Mouse (Mus musculus) myocyte (in vitro differentiated cells): Measurements from ENCODE around the gene Spc24. TPM values are rescaled to one million over a fixed set of nuclear protein-coding genes. Genes with fewer than 3 reads are reported as not detected.

Source experiments
- H3K27me3 ChIP-seq: one replicate; pipeline ENCODE4 v1.6.1; 2011; ENCODE audit not compliant: control insufficient read depth, insufficient read depth, insufficient read length
- H3K36me3 ChIP-seq: one replicate; pipeline ENCODE4 v1.6.1; 2011; ENCODE audit not compliant: control insufficient read depth, insufficient read depth
- H3K4me2 ChIP-seq: one replicate; pipeline ENCODE4 v1.6.1; 2011; ENCODE audit warnings: low read depth, control low read depth
- H3K4me3 ChIP-seq: one replicate; pipeline ENCODE4 v1.5.1; 2011; ENCODE audit warnings: mild to moderate bottlenecking, control low read depth, moderate library complexity
- H3K79me2 ChIP-seq: one replicate; pipeline ENCODE4 v1.6.1; 2011; ENCODE audit not compliant: control insufficient read depth, insufficient read depth
- H3ac ChIP-seq: one replicate; pipeline ENCODE4 v1.6.1; 2011; ENCODE audit not compliant: control insufficient read depth, insufficient read length
- CEBPB ChIP-seq: IDR thresholded peaks from 2 replicates; pipeline ENCODE4 v1.6.1; 2011; ENCODE audit warnings: mild to moderate bottlenecking, moderate library complexity; ENCODE audit not compliant: poor library complexity, insufficient read depth, severe bottlenecking
- E2F4 ChIP-seq: IDR thresholded peaks from one replicate; pipeline ENCODE4 v1.6.1; 2011; ENCODE audit warnings: mild to moderate bottlenecking, control low read depth, moderate library complexity; ENCODE audit not compliant: insufficient read depth
- MAX ChIP-seq: IDR thresholded peaks from one replicate; pipeline ENCODE4 v1.6.1; 2011; ENCODE audit warnings: low read depth, mild to moderate bottlenecking, control low read depth
- MYOD1 ChIP-seq, 3 experiments: IDR thresholded peaks; one replicate each; pipeline ENCODE4 v1.6.1; 2011; ENCODE audit warnings: control low read depth in 2 of 3, low read depth in 2 of 3, mild to moderate bottlenecking in 2 of 3, moderate library complexity in 1 of 3; ENCODE audit not compliant: insufficient read length in 2 of 3, control insufficient read depth in 1 of 3
- MYOG ChIP-seq, 3 experiments: IDR thresholded peaks; one replicate each; pipeline ENCODE4 v1.6.1; 2011; ENCODE audit warnings: control low read depth in 2 of 3, low read depth in 2 of 3, mild to moderate bottlenecking in 2 of 3; ENCODE audit not compliant: insufficient read length in 2 of 3, control insufficient read depth in 1 of 3, insufficient read depth in 1 of 3
- POLR2A ChIP-seq: IDR thresholded peaks from one replicate; pipeline ENCODE4 v1.6.1; 2011; ENCODE audit warnings: low read depth, mild to moderate bottlenecking, control low read depth, moderate library complexity; ENCODE audit not compliant: insufficient read length
- POLR2AphosphoS2 ChIP-seq: IDR thresholded peaks from one replicate; pipeline ENCODE4 v1.6.1; 2011; ENCODE audit warnings: low read depth, control low read depth; ENCODE audit not compliant: insufficient read length
- REST ChIP-seq: IDR thresholded peaks from one replicate; pipeline ENCODE4 v1.6.1; 2011; ENCODE audit warnings: mild to moderate bottlenecking, control low read depth, moderate library complexity; ENCODE audit not compliant: insufficient read depth, insufficient read length
- SRF ChIP-seq: IDR thresholded peaks from one replicate; pipeline ENCODE4 v1.6.1; 2011; ENCODE audit warnings: low read depth; ENCODE audit not compliant: control insufficient read depth, insufficient read length
- TCF12 ChIP-seq: IDR thresholded peaks from one replicate; pipeline ENCODE4 v1.6.1; 2011; ENCODE audit warnings: mild to moderate bottlenecking, control low read depth; ENCODE audit not compliant: poor library complexity, insufficient read depth, severe bottlenecking
- TCF3 ChIP-seq: IDR thresholded peaks from one replicate; pipeline ENCODE4 v1.6.1; 2011; ENCODE audit warnings: low read depth, control low read depth; ENCODE audit not compliant: insufficient read length
- USF1 ChIP-seq: IDR thresholded peaks from one replicate; pipeline ENCODE4 v1.6.1; 2011; ENCODE audit warnings: low read depth, mild to moderate bottlenecking, control low read depth, moderate library complexity
- polyA plus RNA-seq: library from polyadenylated mRNA; unstranded; fragments of >200 nt; fragmentation: generic; extraction: Trizol; gene quantifications from one replicate; pipeline ENCODE4 v1.2.1, GENCODE M21; 2012; ENCODE audit warnings: missing spikeins

Spc24 gene
- polyA plus RNA-seq, 1 experiment, result 31.0 TPM

- no peak overlapping the region for H3ac ChIP-seq
- no peak overlapping the region for H3K4me3 ChIP-seq
- TF ChIP-seq MYOD1 (IDR thresholded peaks at IDR 0.05; ENCODE audit: control insufficient read depth in 1 of 3, insufficient read length in 2 of 3, low read depth in 2 of 3), result peak in 2 of 3 experiments; percentile 32 to 37
- TF ChIP-seq TCF3, result no peak
- no peak for TF ChIP-seq E2F4
- no peak for TF ChIP-seq TCF12
- peak; percentile 39 for TF ChIP-seq POLR2AphosphoS2
- TF ChIP-seq MYOG (IDR thresholded peaks at IDR 0.05; ENCODE audit: control insufficient read depth in 1 of 3, insufficient read depth in 1 of 3, insufficient read length in 2 of 3, low read depth in 2 of 3), result no peak
- TF ChIP-seq MAX, result no peak
- peaks cover 4% of the 10 kb centered on the region for H3K79me2 ChIP-seq
- peaks cover 36% of the 10 kb centered on the region for H3K36me3 ChIP-seq
- H3K27me3 ChIP-seq, result no peaks in the 10 kb centered on the region
- H3K4me2 ChIP-seq, result no peak overlapping the region
Observed at GRCm38 (mm10) chr9:21748033-21748432, 12.1 kb downstream of the Spc24 start.

- H3K27me3 ChIP-seq, result no peaks in the 10 kb centered on the region
- H3K36me3 ChIP-seq, result peaks cover 42% of the 10 kb centered on the region
- no peak overlapping the region for H3ac ChIP-seq
- H3K4me2 ChIP-seq, result no peak overlapping the region
- TF ChIP-seq SRF, result no peak
- TF ChIP-seq TCF3, result no peak
- TF ChIP-seq CEBPB, result no peak
- TF ChIP-seq MYOD1 (IDR thresholded peaks at IDR 0.05; ENCODE audit: control insufficient read depth in 1 of 3, insufficient read length in 2 of 3, low read depth in 2 of 3), result no peak
- TF ChIP-seq POLR2A, result no peak
- TF ChIP-seq E2F4, result no peak
- no peak for TF ChIP-seq POLR2AphosphoS2
- no peak for TF ChIP-seq REST
- TF ChIP-seq TCF12, result no peak
- no peak for TF ChIP-seq MYOG (IDR thresholded peaks at IDR 0.05; ENCODE audit: control insufficient read depth in 1 of 3, insufficient read depth in 1 of 3, insufficient read length in 2 of 3, low read depth in 2 of 3)
- no peak for TF ChIP-seq MAX
- TF ChIP-seq USF1, result no peak
- no peak overlapping the region for H3K4me3 ChIP-seq
- H3K79me2 ChIP-seq, result peaks cover 4% of the 10 kb centered on the region
Observed at GRCm38 (mm10) chr9:21747238-21747774, 12.8 kb downstream of the Spc24 start.

- peaks cover 10% of the 10 kb centered on the region for H3K79me2 ChIP-seq
- no peaks in the 10 kb centered on the region for H3K27me3 ChIP-seq
- peaks cover 56% of the 10 kb centered on the region for H3K36me3 ChIP-seq
- no peak overlapping the region for H3K4me2 ChIP-seq
- H3K4me3 ChIP-seq, result no peak overlapping the region
- TF ChIP-seq E2F4, result no peak
- TF ChIP-seq POLR2AphosphoS2, result peak; percentile 8
- TF ChIP-seq TCF12, result no peak
- no peak for TF ChIP-seq MYOD1 (IDR thresholded peaks at IDR 0.05; ENCODE audit: control insufficient read depth in 1 of 3, insufficient read length in 2 of 3, low read depth in 2 of 3)
- H3ac ChIP-seq, result no peak overlapping the region
Observed at GRCm38 (mm10) chr9:21741514-21741913, 18.6 kb downstream of the Spc24 start.

- no peak for TF ChIP-seq REST
- TF ChIP-seq MAX, result no peak
- peak; percentile 12 for TF ChIP-seq POLR2AphosphoS2
- Histone ChIP-seq H3K27me3 (no peaks in the 10 kb centered on the region), H3ac (no peak overlapping the region)
Observed at GRCm38 (mm10) chr9:21740427-21740826, 19.7 kb downstream of the Spc24 start.

GRCm38 (mm10) chr9:21738776-21739175 lies 21.3 kb downstream of the Spc24 start:
- Histone ChIP-seq H3K36me3 (peaks cover 64% of the 10 kb centered on the region), H3K4me3 (no peak overlapping the region), H3K79me2 (peaks cover 7% of the 10 kb centered on the region), H3K27me3 (no peaks in the 10 kb centered on the region), H3K4me2 (no peak overlapping the region), H3ac (no peak overlapping the region)
- no peak for TF ChIP-seq E2F4
- TF ChIP-seq TCF12, result no peak
- no peak for TF ChIP-seq SRF
- TF ChIP-seq REST, result no peak
- TF ChIP-seq USF1, result no peak
- no peak for TF ChIP-seq TCF3
- no peak for TF ChIP-seq POLR2AphosphoS2
- TF ChIP-seq MYOD1 (IDR thresholded peaks at IDR 0.05; ENCODE audit: control insufficient read depth in 1 of 3, insufficient read length in 2 of 3, low read depth in 2 of 3), result no peak
- no peak for TF ChIP-seq POLR2A
- no peak for TF ChIP-seq MYOG (IDR thresholded peaks at IDR 0.05; ENCODE audit: control insufficient read depth in 1 of 3, insufficient read depth in 1 of 3, insufficient read length in 2 of 3, low read depth in 2 of 3)
- no peak for TF ChIP-seq MAX

More at GRCm38 (mm10) chr9:21740427-21740826, 19.7 kb downstream of the Spc24 start:
- H3K4me3 ChIP-seq, result no peak overlapping the region
- peaks cover 59% of the 10 kb centered on the region for H3K36me3 ChIP-seq
- H3K79me2 ChIP-seq, result peaks cover 10% of the 10 kb centered on the region
- no peak overlapping the region for H3K4me2 ChIP-seq
